Mouse (Mus musculus) intestine, embryonic 14.5 days (tissue): Measurements from ENCODE around the gene Ankrd52. TPM values are rescaled to one million over a fixed set of nuclear protein-coding genes. Genes with fewer than 3 reads are reported as not detected.

Source experiments
- ATAC-seq: fragments of 200-750 bp; cut with Nextera tagmentation; replicated peaks from 2 replicates; pipeline ENCODE4 v1.8.0; 2017; ENCODE audit warnings: low read depth, moderate number of reproducible peaks, moderate TSS enrichment, moderate library complexity; ENCODE audit not compliant: low FRiP score, low TSS enrichment
- DNase-seq: peaks from one replicate; pipeline ENCODE4 v3.0.0-alpha.2; 2018; ENCODE audit warnings: low spot score
- H3K27ac ChIP-seq: fragments of 300-500 bp; sonication (generic); 2 replicates; pipeline ENCODE4 v1.5.1; 2014; ENCODE audit warnings: low read depth, mild to moderate bottlenecking, control low read depth
- H3K27me3 ChIP-seq: fragments of 300-500 bp; sonication (generic); replicated peaks from 2 replicates; pipeline ENCODE4 v1.6.1; 2014; ENCODE audit warnings: low read length, control low read depth; ENCODE audit not compliant: control insufficient read depth, insufficient read depth
- H3K36me3 ChIP-seq: fragments of 300-500 bp; sonication (generic); 2 replicates; pipeline ENCODE4 v1.6.1; 2014; ENCODE audit warnings: low read length, control low read depth; ENCODE audit not compliant: control insufficient read depth, insufficient read depth
- H3K4me1 ChIP-seq: fragments of 300-500 bp; sonication (generic); replicated peaks from 2 replicates; pipeline ENCODE4 v1.6.1; 2014; ENCODE audit warnings: low read length, control low read depth, mixed read lengths; ENCODE audit not compliant: control insufficient read depth, insufficient read depth
- H3K4me2 ChIP-seq: fragments of 300-500 bp; sonication (generic); 2 replicates; pipeline ENCODE4 v1.6.1; 2014; ENCODE audit warnings: low read length
- H3K4me3 ChIP-seq: fragments of 300-500 bp; sonication (generic); 2 replicates; pipeline ENCODE4 v1.5.1; 2014; ENCODE audit warnings: low read depth, low read length, control low read depth, mixed read lengths
- H3K9ac ChIP-seq: fragments of 300-500 bp; sonication (generic); 2 replicates; pipeline ENCODE4 v1.6.1; 2014; ENCODE audit warnings: mild to moderate bottlenecking, low read length
- H3K9me3 ChIP-seq: fragments of 300-500 bp; sonication (generic); 2 replicates; pipeline ENCODE4 v1.6.1; 2016; ENCODE audit warnings: low read length, control low read depth; ENCODE audit not compliant: control insufficient read depth
- WGBS: fragments of 180-500 bp; shearing (Covaris S2); extraction: QIAGEN DNeasy Blood & Tissue Kit; methylation state at CpG from one replicate; pipeline ENCODE4 v1.1.7; 2014; 5-methylcytosine and 5-hydroxymethylcytosine counted together
- polyA plus RNA-seq: library from polyadenylated mRNA; unstranded; fragments of >200 nt; fragmentation: Nextera tagmentation; extraction: Ambion mirVana; gene quantifications from 2 replicates; pipeline ENCODE4 v1.2.1, GENCODE M21; 2014

Gene Ankrd52
- polyA plus RNA-seq, 1 experiment from 2014 or later = 12.1 TPM

DNA sequence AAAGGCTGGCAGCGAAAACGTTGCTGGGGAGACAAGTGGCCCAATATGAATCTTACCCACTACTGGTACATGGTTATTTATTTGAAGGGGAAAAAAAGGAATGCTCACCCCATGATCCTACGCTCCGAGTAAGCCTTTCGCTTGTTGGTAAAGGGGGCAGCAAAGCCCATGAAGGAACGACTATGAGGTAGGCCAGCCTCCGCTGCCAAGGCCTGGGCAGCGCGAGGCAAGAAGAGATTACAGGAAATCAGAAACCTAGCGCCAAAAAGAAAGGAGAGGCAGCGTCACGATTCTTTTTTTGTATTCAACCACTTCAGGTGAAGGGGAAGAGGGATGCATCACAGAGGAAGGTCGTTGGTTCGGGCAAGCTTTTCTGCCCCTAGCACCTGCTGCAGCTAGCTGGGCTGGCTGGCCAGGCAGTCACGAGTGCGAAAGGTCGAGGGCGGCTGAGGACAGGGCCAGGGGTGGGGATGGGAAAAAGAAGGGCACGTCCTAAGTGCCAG lies 9.0 kb upstream of the Ankrd52 start:
- WGBS = 14% methylated on average over 19 of the region's 19 CpGs
- no peak; the same call in 1 of the 2 replicates for ATAC-seq
- peak overlapping the region; percentile 67 for H3K9ac ChIP-seq
- H3K27ac ChIP-seq = peak overlapping the region; percentile 93
- H3K9me3 ChIP-seq = no peaks in the 10 kb centered on the region
- H3K36me3 ChIP-seq = peaks cover 22% of the 10 kb centered on the region
- peak overlapping the region; percentile 74 for H3K4me3 ChIP-seq
- H3K27me3 ChIP-seq = no peaks in the 10 kb centered on the region
- peak overlapping the region; percentile 91 for H3K4me2 ChIP-seq
- H3K4me1 ChIP-seq = peaks cover 10% of the 10 kb centered on the region
- DNase-seq = peak; percentile 64

DNA sequence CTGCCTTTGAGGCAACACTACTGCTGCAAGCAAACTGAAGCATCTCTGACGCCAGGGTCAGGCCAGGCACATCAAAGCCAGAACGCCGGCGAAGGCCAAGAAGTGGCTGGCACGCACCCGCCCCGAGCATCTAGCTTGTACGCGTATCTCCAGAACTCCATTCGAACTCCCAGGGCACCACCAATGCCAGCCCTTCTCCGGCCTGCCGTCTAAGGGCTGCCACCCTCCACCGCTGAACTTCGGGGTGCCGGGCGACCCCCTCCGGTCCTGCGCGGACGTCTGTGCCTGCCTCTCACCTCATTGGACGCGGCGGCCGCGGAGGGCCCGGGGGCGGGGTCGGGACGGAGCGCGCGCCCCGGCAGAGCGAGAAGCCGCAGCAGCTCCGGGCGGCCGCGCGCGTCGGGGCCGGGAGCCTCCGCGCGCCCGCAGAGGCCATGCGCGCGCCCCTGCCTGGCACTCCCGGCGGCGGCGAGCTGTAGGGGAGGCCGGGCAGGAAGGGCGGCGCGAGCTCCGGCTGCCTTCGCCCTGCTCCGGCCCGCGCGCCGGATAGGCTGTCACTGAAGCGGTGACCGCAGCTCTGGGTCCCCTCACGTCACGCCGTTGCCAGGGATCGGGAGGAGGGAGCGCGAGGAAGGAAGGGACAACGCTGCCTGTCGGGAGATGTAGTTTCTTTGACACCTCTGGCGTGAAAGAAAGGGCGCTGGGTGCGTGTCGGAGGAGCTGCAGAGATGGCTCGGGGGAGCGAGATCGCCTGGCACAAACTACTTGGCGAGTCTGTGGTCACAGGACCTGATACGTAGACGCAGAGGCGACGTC lies 8.3 kb upstream of the Ankrd52 start, which contains the start of gene Coq10a:
TSS of gene Coq10a (minus strand) at position 596 of the 816 bp plus-strand sequence.
- Histone ChIP-seq H3K27ac (peak within 1 kb of the TSS; percentile 93), H3K36me3 (peaks cover 15% of the 10 kb centered on the region), H3K27me3 (no peaks in the 10 kb centered on the region), H3K4me2 (peak within 1 kb of the TSS; percentile 91), H3K9ac (peak within 1 kb of the TSS; percentile 67), H3K4me1 (peaks cover 10% of the 10 kb centered on the region), H3K4me3 (peak within 1 kb of the TSS; percentile 74), H3K9me3 (no peaks in the 10 kb centered on the region)
- peak; percentile 92 for DNase-seq
- WGBS = under 1% methylated on average over 87 of the region's 87 CpGs
- peak; percentile 93 for ATAC-seq

GRCm38 (mm10) chr10:128369218-128369543 lies 7.7 kb upstream of the Ankrd52 start:
- ATAC-seq (no peak), DNase-seq (no peak)
- H3K4me3 ChIP-seq = peak overlapping the region; percentile 74
- peak overlapping the region; percentile 91 for H3K4me2 ChIP-seq
- peak overlapping the region; percentile 67 for H3K9ac ChIP-seq
- peak overlapping the region; percentile 93 for H3K27ac ChIP-seq
- H3K4me1 ChIP-seq = peaks cover 10% of the 10 kb centered on the region
- H3K36me3 ChIP-seq = peaks cover 12% of the 10 kb centered on the region
- H3K27me3 ChIP-seq = no peaks in the 10 kb centered on the region
- H3K9me3 ChIP-seq = no peaks in the 10 kb centered on the region
- 6% methylated on average over 9 of the region's 9 CpGs for WGBS

GRCm38 (mm10) chr10:128369599-128369998 lies 7.3 kb upstream of the Ankrd52 start:
- ATAC-seq = no peak
- WGBS = 74% methylated on average over 6 of the region's 6 CpGs
- peaks cover 8% of the 10 kb centered on the region for H3K36me3 ChIP-seq
- no peaks in the 10 kb centered on the region for H3K9me3 ChIP-seq
- DNase-seq = no peak
- H3K9ac ChIP-seq = peak overlapping the region; percentile 67; the same call in 1 of the 2 replicates
- peak overlapping the region; percentile 93 for H3K27ac ChIP-seq
- H3K27me3 ChIP-seq = no peaks in the 10 kb centered on the region
- H3K4me1 ChIP-seq = peaks cover 10% of the 10 kb centered on the region
- peak overlapping the region; percentile 74 for H3K4me3 ChIP-seq
- H3K4me2 ChIP-seq = peak overlapping the region; percentile 91

DNA sequence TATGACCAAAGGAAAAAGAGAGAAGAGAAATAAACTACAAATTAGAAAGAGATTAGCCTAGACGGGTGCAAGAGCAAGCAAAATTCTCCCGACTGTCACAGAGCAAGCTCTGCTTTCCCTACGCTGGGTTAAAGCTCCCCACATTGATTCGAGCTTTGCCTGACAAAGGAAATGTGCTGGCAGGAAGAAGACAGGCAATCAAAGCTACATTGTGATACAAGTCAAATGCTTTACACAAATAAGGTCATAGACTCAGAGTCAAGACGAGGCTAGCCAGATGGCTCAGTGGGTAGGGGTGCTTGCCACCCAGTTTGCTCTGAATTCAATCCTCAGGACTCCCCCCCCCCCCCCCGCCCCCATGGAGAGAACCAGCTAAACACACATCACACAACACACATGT lies 6.9 kb upstream of the Ankrd52 start:
- ATAC-seq (no peak), DNase-seq (no peak)
- Histone ChIP-seq H3K9ac (no peak overlapping the region), H3K36me3 (peaks cover 4% of the 10 kb centered on the region), H3K27ac (no peak overlapping the region), H3K9me3 (no peaks in the 10 kb centered on the region), H3K4me1 (peaks cover 10% of the 10 kb centered on the region), H3K27me3 (no peaks in the 10 kb centered on the region), H3K4me2 (no peak overlapping the region), H3K4me3 (no peak overlapping the region)
- 71% methylated on average over 5 of the region's 6 CpGs for WGBS

- H3K4me3 ChIP-seq = no peak overlapping the region
Observed at GRCm38 (mm10) chr10:128370601-128371000, 6.3 kb upstream of the Ankrd52 start.

GRCm38 (mm10) chr10:128372142-128372541 lies 4.8 kb upstream of the Ankrd52 start:
- Histone ChIP-seq H3K36me3 (no peaks in the 10 kb centered on the region), H3K9ac (no peak overlapping the region), H3K9me3 (no peaks in the 10 kb centered on the region), H3K4me1 (peaks cover 19% of the 10 kb centered on the region), H3K4me2 (no peak overlapping the region), H3K4me3 (no peak overlapping the region), H3K27ac (no peak overlapping the region), H3K27me3 (no peaks in the 10 kb centered on the region)
- DNase-seq (no peak), ATAC-seq (no peak)
- 82% methylated on average over 5 of the region's 5 CpGs for WGBS

More at GRCm38 (mm10) chr10:128370601-128371000, 6.3 kb upstream of the Ankrd52 start:
- Histone ChIP-seq H3K9me3 (no peaks in the 10 kb centered on the region), H3K36me3 (no peaks in the 10 kb centered on the region), H3K4me1 (peaks cover 10% of the 10 kb centered on the region), H3K27me3 (no peaks in the 10 kb centered on the region), H3K9ac (no peak overlapping the region), H3K4me2 (no peak overlapping the region), H3K27ac (no peak overlapping the region)
- DNase-seq (no peak), ATAC-seq (no peak)
- 47% methylated on average over 4 of the region's 4 CpGs for WGBS

DNA sequence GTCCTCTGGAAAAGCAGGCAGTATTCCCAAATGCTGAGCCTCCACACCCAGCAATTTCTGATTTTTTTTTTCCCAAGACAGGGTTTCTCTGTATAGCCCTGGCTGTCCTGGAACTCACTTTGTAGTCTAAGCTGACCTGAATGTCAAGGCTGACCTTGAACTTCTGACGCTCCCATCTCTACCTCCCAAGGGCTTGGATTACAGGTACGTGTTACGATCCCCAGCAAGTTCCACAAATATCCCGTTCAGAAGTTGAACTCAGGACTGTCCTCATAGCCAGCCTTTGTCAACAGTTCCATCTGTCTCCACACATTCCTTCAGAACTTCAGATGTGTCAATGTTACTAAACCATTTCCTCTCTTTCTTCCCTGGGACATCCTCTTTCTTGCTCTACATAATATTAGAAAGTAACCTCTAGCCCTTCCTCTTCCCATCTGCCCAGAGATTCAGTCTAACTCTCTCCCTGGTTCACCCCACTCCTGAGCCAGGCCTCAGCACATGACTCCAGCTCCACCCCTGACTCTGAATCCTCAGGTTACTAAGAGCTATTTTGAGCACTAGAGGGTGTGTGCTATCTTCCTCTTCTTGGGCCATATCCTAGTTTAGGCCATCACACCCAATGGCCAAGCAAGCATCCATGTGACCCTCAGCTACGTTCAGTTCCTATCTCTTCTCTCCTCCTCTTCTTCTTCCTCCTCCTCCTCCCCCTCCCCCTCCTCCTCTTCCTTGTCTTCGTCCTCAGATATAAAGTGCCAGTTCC lies 3.7 kb upstream of the Ankrd52 start:
- Histone ChIP-seq H3K4me1 (peaks cover 14% of the 10 kb centered on the region; the same call in 1 of the 2 replicates), H3K4me2 (no peak overlapping the region), H3K4me3 (no peak overlapping the region), H3K9me3 (no peaks in the 10 kb centered on the region), H3K36me3 (0 out of 2 replicates have a peak, but pooled peaks cover under 1% of the 10 kb centered on the region), H3K27me3 (no peaks in the 10 kb centered on the region), H3K27ac (no peak overlapping the region), H3K9ac (no peak overlapping the region)
- 71% methylated on average over 6 of the region's 6 CpGs for WGBS
- no peak for ATAC-seq
- no peak for DNase-seq
